23 mouse cellular contexts compared by ENCODE assay signal in genomic region chr13:29806871-29807270, GRCm38 (mm10). TPM values are rescaled to one million over a fixed set of nuclear protein-coding genes. Genes with fewer than 3 reads are reported as not detected.
DNase-seq lines count a peak whose midpoint lies in the region; ATAC-seq and TF ChIP-seq lines count a peak whose summit lies in the region.
"Had no signal": no experiment of that assay in that cellular context is flagged by ENCODE, and none has a peak within 500 bp of the region (broad histone marks: within the 10 kb centered on the region; RNA-seq: fewer than 3 reads in every experiment).

No protein-coding gene starts in this region.

- no peak for TF ChIP-seq POLR2A in brain, embryonic 14.5 days (IDR thresholded peaks at IDR 0.05; ENCODE audit: borderline replicate concordance, extremely low read depth, insufficient read depth, insufficient read length, poor library complexity, severe bottlenecking)

- 61% methylated on average over 4 of the region's 4 CpGs for WGBS in midbrain, postnatal 0 days

- no peaks in the 10 kb centered on the region for H3K36me3 ChIP-seq in midbrain, postnatal 0 days (ENCODE audit: insufficient read depth, low read length)
- H3K36me3 ChIP-seq: forebrain, embryonic 15.5 days; heart, embryonic 10.5 days; limb, embryonic 13.5 days; liver, embryonic 12.5 days; midbrain, embryonic 10.5 days; neural tube, embryonic 15.5 days had no signal

- no peaks in the 10 kb centered on the region for H3K4me1 ChIP-seq in midbrain, postnatal 0 days (ENCODE audit: insufficient read depth, low read length)
- H3K4me1 ChIP-seq: heart, embryonic 10.5 days; midbrain, embryonic 10.5 days; neural tube, embryonic 15.5 days had no signal

- ATAC-seq in cerebellum, adult (ENCODE audit: insufficient number of reproducible peaks, low FRiP score, low TSS enrichment) = peak; percentile 85
- no peak for ATAC-seq in midbrain, postnatal 0 days (ENCODE audit: low FRiP score)
- ATAC-seq: CD4-positive, CD25-positive, alpha-beta regulatory T cell, adult 4 months; forebrain, embryonic 15.5 days; hindbrain, postnatal 0 days; liver, embryonic 12.5 days; Patski had no signal

- H3K27me3 ChIP-seq in midbrain, postnatal 0 days (ENCODE audit: insufficient read depth, low read length) = no peaks in the 10 kb centered on the region
- H3K27me3 ChIP-seq: forebrain, embryonic 15.5 days; limb, embryonic 13.5 days; liver, embryonic 12.5 days; neural tube, embryonic 15.5 days; Patski had no signal

- H3K4me2 ChIP-seq in midbrain, postnatal 0 days (ENCODE audit: low read depth, low read length, poor library complexity, severe bottlenecking) = no peak overlapping the region
- H3K4me2 ChIP-seq: forebrain, embryonic 15.5 days; limb, embryonic 13.5 days; liver, embryonic 12.5 days; neural tube, embryonic 15.5 days had no signal

- DNase-seq in cerebellum, postnatal 4 days (ENCODE audit: low spot score in 2 of 2) = no peak
- peak; percentile 69 for DNase-seq in brain, embryonic 14.5 days (ENCODE audit: low read depth)
- DNase-seq in cerebellum, adult 9-10 months = peak; percentile 78
- DNase-seq in fibroblast of lung, adult 2 months (ENCODE audit: low read depth) = peak; percentile 16
- no peak for DNase-seq in midbrain, postnatal 0 days (ENCODE audit: low spot score)
- no peak for DNase-seq in heart, adult 8-10 months (ENCODE audit: low spot score)
- DNase-seq: adrenal gland, postnatal 36 days; kidney, adult 11 months; layer of hippocampus, adult 9-11 months; lung, adult 18-20 months; lung, postnatal 10 days; right cerebral cortex, postnatal 25 days; thymus, postnatal 14 days had no signal

- no peak for TF ChIP-seq CTCF in brain, embryonic 14.5 days (IDR thresholded peaks at IDR 0.05; ENCODE audit: borderline replicate concordance, extremely low read depth, insufficient read depth, insufficient read length)
- no peak for TF ChIP-seq CTCF in midbrain, postnatal 0 days (IDR thresholded peaks at IDR 0.05)

- H3K27ac ChIP-seq in midbrain, postnatal 0 days (ENCODE audit: low read depth, low read length) = no peak overlapping the region
- H3K27ac ChIP-seq: forebrain, embryonic 15.5 days; heart, embryonic 10.5 days; hindbrain, postnatal 0 days; limb, embryonic 13.5 days; liver, embryonic 12.5 days; midbrain, embryonic 10.5 days; neural tube, embryonic 15.5 days had no signal

- no peak overlapping the region for H3K4me3 ChIP-seq in midbrain, postnatal 0 days (ENCODE audit: low read depth, low read length)
- H3K4me3 ChIP-seq: forebrain, embryonic 15.5 days; heart, embryonic 10.5 days; limb, embryonic 13.5 days; liver, embryonic 12.5 days; midbrain, embryonic 10.5 days; neural tube, embryonic 15.5 days had no signal

- H3K9ac ChIP-seq in midbrain, postnatal 0 days (replicated peaks; ENCODE audit: low read length, poor library complexity, severe bottlenecking) = no peak overlapping the region
- H3K9ac ChIP-seq: forebrain, embryonic 15.5 days; limb, embryonic 13.5 days; liver, embryonic 12.5 days; neural tube, embryonic 15.5 days had no signal

- no peaks in the 10 kb centered on the region for H3K9me3 ChIP-seq in midbrain, postnatal 0 days (ENCODE audit: low read length)
- H3K9me3 ChIP-seq: forebrain, embryonic 15.5 days; heart, embryonic 10.5 days; limb, embryonic 13.5 days; liver, embryonic 12.5 days; midbrain, embryonic 10.5 days; neural tube, embryonic 15.5 days had no signal

RNA-seq across cellular contexts. Expression of gene Cdkal1, which starts 48.6 kb away (rescaled TPM):
- 5.8 and 7.2 TPM in 2 replicates for polyA plus RNA-seq in brain, embryonic 14.5 days (2012; rRNA removed)
- 13.1 and 17.6 TPM in 2 replicates for total RNA-seq in midbrain, postnatal 0 days (2014; rRNA removed)
- polyA plus RNA-seq in midbrain, postnatal 0 days (2015; fragmentation: Nextera tagmentation; extraction: Ambion mirVana) = 16.7 and 17.4 TPM in 2 replicates
- 10 to 100 TPM; 27.5 to 31.3 (median 30.8) TPM for total RNA-seq in heart, adult 8-10 months (2022)

Comparison
In these comparisons a context has a peak if more than half of its experiments do, and no peak if none do; other contexts are left out.
1. DNase-seq: peak in brain, embryonic 14.5 days (single experiment), cerebellum, adult 9-10 months (single experiment) and fibroblast of lung, adult 2 months (single experiment); none in cerebellum, postnatal 4 days (0 of 2), midbrain, postnatal 0 days (single experiment) and heart, adult 8-10 months (single experiment).